Mouse (Mus musculus): ENCODE measurements around the gene 4931406C07Rik.

- TF ChIP-seq MAFK (IDR thresholded peaks at IDR 0.05; ENCODE audit: insufficient read depth, low read depth, low read length) (no peak), ZC3H11A (IDR thresholded peaks at IDR 0.05; ENCODE audit: borderline replicate concordance, low read depth, low read length) (no peak), HCFC1 (IDR thresholded peaks at IDR 0.05; ENCODE audit: borderline replicate concordance, insufficient read depth, low read length) (no peak)
Observed at GRCm38 (mm10) chr9:15280491-15280879, 25.8 kb downstream of the 4931406C07Rik start.

Data from ES-E14 (cell line).